Mouse (Mus musculus): Measurements from ENCODE around the gene Ttc27.

DNA sequence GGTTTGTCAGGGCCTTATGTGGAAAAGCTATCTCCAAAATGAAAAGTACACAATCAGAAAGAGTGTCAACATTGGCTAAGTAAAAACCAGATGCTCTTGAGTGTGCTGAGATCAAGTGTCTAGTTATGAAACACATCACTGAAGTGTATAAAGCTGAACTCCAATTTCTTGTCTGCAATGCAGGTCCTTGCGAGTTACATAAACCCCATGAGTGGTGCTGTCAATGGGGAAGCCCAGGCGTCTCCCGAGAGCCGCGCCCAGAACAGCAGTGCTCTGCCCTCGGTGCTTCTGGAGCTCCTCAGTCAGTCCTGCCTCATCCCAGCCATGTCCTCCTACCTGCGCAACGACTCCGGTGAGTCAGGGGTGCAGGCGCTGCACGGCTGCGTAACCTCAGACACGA is 47.5 kb upstream of the Ttc27 start:
- TF ChIP-seq REST (IDR thresholded peaks at IDR 0.05; ENCODE audit: insufficient read depth, insufficient read length) (no peak), USF1 (IDR thresholded peaks at IDR 0.05; ENCODE audit: low read depth) (no peak), POLR2A (IDR thresholded peaks at IDR 0.05; ENCODE audit: insufficient read length, low read depth) (no peak), CEBPB (IDR thresholded peaks at IDR 0.05; ENCODE audit: insufficient read depth, poor library complexity, severe bottlenecking) (no peak), MAX (IDR thresholded peaks at IDR 0.05; ENCODE audit: low read depth) (no peak), MYOD1 (IDR thresholded peaks at IDR 0.05; ENCODE audit: control insufficient read depth in 1 of 3, insufficient read length in 2 of 3, low read depth in 2 of 3) (no peak), MYOG (IDR thresholded peaks at IDR 0.05; ENCODE audit: control insufficient read depth in 1 of 3, insufficient read depth in 1 of 3, insufficient read length in 2 of 3, low read depth in 2 of 3) (no peak), POLR2AphosphoS2 (IDR thresholded peaks at IDR 0.05; ENCODE audit: insufficient read length, low read depth) (no peak), TCF12 (IDR thresholded peaks at IDR 0.05; ENCODE audit: insufficient read depth, poor library complexity, severe bottlenecking) (no peak), SRF (IDR thresholded peaks at IDR 0.05; ENCODE audit: control insufficient read depth, insufficient read length, low read depth) (no peak)
